Mouse (Mus musculus) frontal cortex, adult (tissue): ENCODE results near the gene Dock9.

Experiments
- ATAC-seq: cut with Nextera tagmentation; 2 replicates; pipeline ENCODE4 v1.9.2; 2017; ENCODE audit warnings: mild to moderate bottlenecking, moderate library complexity, mixed read lengths; ENCODE audit not compliant: low TSS enrichment

Gene Dock9

GRCm38 (mm10) chr14:121797457-121798410 is at the start of gene Dock9:
TSS of gene Dock9 (minus strand) at chr14:121797837.
- ATAC-seq: peak; percentile 70

DNA sequence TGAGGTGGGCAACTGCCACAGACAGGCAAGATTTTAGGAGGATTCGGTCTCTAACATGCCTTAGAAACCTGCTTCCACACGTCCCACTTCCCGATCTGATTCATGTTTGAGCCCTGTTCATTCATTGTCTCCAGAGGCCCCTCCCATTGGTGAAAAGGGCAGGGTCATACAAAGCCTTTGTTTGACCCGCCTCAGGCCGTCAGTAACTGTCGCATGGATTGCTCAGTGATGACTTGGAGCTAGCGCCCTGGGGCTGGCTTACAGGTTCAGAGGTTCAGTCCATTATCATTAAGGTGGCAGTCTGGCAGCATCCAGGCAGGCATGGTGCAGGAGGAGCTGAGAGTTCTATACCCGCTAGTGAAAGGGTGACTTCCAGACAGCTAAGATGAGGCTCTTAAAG is 46.8 kb upstream of the Dock9 start:
- ATAC-seq: no peak

- ATAC-seq: no peak
Measured at GRCm38 (mm10) chr14:121840217-121840616, 42.6 kb upstream of the Dock9 start.

- no peak for ATAC-seq
Measured at GRCm38 (mm10) chr14:121838161-121838560, 40.5 kb upstream of the Dock9 start.

GRCm38 (mm10) chr14:121833001-121833520 is 35.4 kb upstream of the Dock9 start:
- no peak for ATAC-seq

GRCm38 (mm10) chr14:121829816-121830442 is 32.3 kb upstream of the Dock9 start:
- ATAC-seq: no peak

DNA sequence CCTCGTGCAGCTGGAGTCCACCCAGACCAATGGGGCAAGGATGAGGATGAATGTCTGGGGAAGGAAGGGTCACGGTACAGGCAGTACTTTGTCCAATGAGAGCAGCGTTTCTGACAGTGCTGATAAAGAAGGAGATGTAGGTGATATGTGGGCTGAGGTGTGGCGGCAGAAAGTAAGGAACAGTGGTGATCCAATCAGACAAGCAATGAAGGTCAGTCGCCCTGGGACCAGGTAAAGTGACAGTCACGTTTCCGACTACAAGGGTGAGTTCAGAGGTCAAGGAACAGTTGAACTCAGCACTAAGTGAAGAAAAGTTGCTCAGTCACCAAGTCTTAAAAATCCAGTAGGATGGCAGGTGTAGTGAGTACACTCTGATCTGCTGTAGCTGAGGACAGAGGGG is 29.5 kb upstream of the Dock9 start:
- no peak for ATAC-seq

- peak; percentile 97 for ATAC-seq
Measured at GRCm38 (mm10) chr14:121825521-121826445, 28.1 kb upstream of the Dock9 start.

GRCm38 (mm10) chr14:121824322-121825103 is 26.9 kb upstream of the Dock9 start:
- no peak for ATAC-seq

DNA sequence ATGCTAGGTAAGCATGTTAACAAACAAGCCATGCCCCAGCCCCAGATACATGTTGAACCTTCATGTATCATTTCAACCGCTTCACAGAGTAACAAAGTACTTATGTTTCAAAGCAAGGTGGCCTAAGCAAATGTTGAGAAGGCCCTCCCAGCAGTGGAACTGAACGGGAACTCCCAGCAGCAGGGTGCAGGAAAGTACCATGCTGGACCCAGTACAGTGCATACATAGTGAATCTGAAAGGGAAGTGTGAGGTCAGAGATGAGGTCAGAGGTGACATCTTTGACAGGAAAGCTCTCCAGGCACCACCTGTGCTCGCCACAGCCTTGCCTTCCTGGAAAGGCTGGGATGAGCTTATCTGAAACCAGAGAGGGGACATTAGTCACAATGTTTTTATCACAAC is 25.4 kb upstream of the Dock9 start:
- ATAC-seq: no peak

GRCm38 (mm10) chr14:121822506-121822905 is 24.9 kb upstream of the Dock9 start:
- ATAC-seq: no peak

- ATAC-seq: no peak
Measured at GRCm38 (mm10) chr14:121806791-121807190, 9.2 kb upstream of the Dock9 start.

DNA sequence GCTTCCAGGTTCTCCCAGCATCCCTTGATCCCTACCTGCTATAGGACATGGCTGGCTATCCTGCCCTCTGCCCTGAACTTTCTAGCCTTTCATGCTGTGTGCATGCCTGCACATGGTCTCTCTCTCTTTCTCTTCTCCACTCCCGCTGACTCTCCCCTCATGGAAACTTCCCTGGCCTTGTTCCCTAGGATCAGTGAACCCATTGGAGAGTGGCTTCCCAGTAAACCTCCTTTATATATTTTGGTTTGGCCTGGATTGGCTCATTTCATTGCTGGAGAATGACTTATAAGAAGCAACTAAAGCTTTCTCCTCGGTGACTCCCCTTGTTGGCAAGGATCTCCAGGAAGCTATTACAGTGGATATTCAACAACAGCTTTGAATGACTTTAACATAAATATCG is 8.7 kb upstream of the Dock9 start:
- ATAC-seq: no peak

GRCm38 (mm10) chr14:121804461-121804860 is 6.8 kb upstream of the Dock9 start:
- ATAC-seq: no peak

GRCm38 (mm10) chr14:121800962-121801361 is 3.3 kb upstream of the Dock9 start:
- ATAC-seq: no peak

DNA sequence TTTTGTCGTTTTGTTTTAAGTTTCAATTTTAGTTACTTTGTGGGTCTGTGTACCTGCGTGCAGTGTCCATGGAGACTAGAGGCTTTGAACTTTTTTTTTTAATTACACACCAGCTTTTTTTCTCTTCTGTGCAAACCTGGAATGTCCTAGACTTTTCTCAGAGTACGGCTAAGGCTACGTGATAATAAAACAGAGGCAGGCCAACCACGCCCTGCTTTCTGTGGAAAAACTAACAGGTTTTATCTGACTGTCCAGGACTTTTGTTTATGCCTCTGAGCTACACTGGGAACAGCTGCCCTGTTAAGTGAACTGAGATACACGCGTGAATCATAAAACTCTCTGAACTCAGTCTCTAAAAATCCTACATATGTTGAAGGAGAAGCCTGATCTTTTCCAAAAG is 1.5 kb upstream of the Dock9 start:
- no peak for ATAC-seq

DNA sequence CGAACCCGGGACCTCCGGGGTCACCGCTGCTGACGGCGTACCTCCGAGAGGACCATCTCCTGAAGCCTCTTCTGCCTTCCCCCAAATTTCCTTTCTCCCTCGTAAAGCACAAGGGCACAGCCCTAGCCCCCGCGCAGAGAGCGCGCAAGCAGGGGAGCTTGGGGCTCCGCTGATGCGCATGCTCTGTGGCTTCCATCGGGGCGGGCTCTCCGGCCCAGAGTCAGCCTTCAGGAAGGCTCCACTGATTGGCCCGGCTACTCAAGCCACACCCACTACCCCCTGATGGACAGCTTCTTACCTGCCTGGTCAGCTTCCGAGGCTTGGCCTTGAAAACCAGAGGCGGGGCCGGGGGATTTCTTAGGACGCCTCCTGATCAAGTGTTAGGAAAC is 768 bp upstream of the Dock9 start:
- peak; percentile 88 for ATAC-seq

GRCm38 (mm10) chr14:121796571-121797456 is 823 bp downstream of the Dock9 start:
- ATAC-seq: no peak

- no peak for ATAC-seq
Measured at GRCm38 (mm10) chr14:121795536-121795935, 2.1 kb downstream of the Dock9 start.

GRCm38 (mm10) chr14:121793639-121794038 is 4.0 kb downstream of the Dock9 start:
- no peak for ATAC-seq
